Mouse (Mus musculus) erythroblast, adult 5-6 weeks (primary cell): ENCODE measurements around the gene Brwd3. TPM values are rescaled to one million over a fixed set of nuclear protein-coding genes. Genes with fewer than 3 reads are reported as not detected.

Experiments
- total RNA-seq, 2 experiments: library from RNA; stranded (forward) in 1 of 2; stranded (reverse) in 1 of 2; fragments of 150-400 nt in 1 of 2; fragments of 200-764, 138-1000 nt in 1 of 2; gene quantifications; 2 replicates each; pipeline versions ENCODE4 v1.2.3 to v1.2.4; 2015 to 2017; ENCODE audit warnings: low replicate concordance in 2 of 2

Gene Brwd3
- total RNA-seq, 2 experiments from 2014 or later, result 4.0 to 4.6 TPM

Other genes with a start within 250 kb of the Brwd3 start
- gene Gm379, start 169.5 kb downstream of the Brwd3 start, total RNA-seq (2015; ENCODE audit: low replicate concordance), result not detected in 2 replicates
- not detected in 2 replicates for gene Gm379, start 169.5 kb downstream of the Brwd3 start, total RNA-seq (2017; ENCODE audit: low replicate concordance)
- 25.9 and 43.0 TPM in 2 replicates for gene Hmgn5, start 179.0 kb upstream of the Brwd3 start, total RNA-seq (2015; ENCODE audit: low replicate concordance)
- 8.9 and 19.4 TPM in 2 replicates for gene Hmgn5, start 179.0 kb upstream of the Brwd3 start, total RNA-seq (2017; ENCODE audit: low replicate concordance)